Mouse (Mus musculus): Measurements from ENCODE around the gene Apbb2.
A peak's percentile ranks its signal among the peaks of the same experiment; 100 is the strongest.

The Apbb2 gene

DNA sequence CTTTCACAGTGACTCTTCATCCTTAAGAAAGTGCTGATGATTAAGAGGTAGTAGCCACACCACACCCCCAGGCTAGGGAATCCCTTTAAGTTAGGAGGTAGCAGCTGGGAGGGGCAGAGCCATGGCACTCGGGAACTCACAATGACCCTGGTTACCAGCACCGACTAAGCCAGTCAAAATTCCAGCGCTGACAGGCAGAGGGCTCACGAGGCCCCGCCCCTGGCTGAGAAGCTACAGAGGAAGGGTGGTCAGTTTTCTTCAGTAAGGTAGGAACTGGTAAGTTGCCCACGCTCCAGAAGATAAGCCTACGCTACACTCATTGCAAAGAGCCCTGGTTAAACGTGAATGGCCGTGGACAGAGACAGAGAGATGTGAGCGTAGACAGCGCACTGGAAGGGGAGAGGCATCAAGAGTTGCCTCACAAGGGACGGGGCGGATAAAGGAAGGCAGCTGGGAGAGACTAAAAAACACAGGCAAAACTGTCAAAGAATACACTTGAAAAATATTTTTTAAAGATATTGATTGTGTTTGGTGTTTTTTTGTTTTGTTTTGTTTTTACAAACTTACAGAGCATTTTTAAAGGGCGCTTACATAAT, 100.1 kb downstream of the Apbb2 start:
- no peak for DNase-seq (ENCODE audit: low spot score in 2 of 2)

DNA sequence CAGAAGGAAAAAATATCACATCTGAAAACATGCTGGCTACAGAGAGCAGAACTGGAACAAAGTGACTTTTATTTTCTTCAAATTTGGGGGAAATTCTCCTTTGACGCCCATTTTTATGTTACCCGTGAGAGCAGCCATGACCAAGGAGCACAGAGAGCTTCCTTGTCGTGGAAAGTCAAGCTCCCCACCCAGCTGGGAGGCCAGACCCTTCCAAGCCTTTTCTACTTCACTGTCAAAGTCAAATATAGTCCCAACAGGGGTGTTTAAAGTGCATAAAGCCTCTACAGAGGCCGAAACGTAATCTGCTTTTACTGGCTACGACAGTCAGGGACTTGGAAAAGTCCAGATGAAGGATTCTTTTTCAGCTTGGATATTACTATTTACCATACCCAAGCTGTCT, 101.1 kb downstream of the Apbb2 start:
- DNase-seq (ENCODE audit: low spot score in 2 of 2), result no peak

DNA sequence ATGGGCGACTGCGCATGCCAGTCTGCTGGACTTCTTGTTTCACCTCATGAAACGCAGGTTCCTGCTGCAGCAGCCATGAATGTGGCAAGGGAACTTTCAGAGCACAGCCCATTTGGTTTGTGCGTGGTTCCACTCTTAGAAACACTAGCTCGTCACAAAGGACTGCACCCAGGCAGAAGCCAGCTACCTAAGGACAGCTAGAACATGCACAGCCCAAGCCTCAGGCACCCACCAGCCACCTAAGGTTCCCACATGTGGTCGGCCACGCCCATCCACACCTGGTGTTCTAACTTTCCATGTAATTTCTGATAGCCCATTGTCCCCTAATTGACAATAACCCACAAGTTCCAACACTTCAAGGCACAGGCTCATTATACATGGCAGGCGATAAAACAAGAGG, 102.3 kb downstream of the Apbb2 start:
- DNase-seq (ENCODE audit: low spot score in 2 of 2), result no peak

DNA sequence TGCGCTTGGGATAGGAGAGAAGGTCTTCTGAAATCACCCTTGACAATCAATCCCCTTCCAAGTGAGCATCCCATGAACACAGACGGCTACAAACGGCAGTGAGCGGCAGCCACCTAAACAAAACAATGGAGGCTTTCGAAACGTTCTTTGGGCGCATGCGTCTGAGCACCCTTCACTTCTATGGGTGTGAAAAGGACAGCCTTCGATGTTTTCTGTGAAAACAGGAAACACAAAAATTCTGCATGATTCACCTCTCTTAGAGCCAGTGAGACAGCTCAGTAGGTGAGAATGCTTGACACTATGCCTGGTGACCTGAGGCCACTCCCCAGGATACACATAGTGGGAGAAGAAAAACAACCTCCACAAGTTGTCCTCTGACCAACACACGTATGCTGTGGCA, 103.3 kb downstream of the Apbb2 start:
- DNase-seq (ENCODE audit: low spot score in 2 of 2), result no peak

DNA sequence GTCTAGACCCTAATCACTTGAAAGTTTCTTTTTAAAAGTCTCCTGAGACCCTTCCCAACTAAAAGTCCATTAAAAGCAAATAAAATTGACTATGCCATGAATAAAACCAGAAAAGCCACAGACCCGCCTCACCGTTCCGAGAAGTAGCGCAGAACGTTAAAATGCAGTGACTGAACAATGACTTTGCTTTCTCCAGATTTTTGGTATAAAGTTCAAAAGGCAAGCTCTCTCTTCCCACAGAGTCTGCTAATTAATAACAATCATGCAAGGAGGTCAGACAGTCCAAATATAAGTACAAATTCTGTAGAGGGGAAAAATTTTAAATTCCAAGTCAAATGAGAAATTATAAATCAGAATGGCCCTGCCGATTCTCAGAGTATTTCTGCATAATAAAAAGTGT, 103.9 kb downstream of the Apbb2 start:
- no peak for DNase-seq (ENCODE audit: low spot score in 2 of 2)

DNA sequence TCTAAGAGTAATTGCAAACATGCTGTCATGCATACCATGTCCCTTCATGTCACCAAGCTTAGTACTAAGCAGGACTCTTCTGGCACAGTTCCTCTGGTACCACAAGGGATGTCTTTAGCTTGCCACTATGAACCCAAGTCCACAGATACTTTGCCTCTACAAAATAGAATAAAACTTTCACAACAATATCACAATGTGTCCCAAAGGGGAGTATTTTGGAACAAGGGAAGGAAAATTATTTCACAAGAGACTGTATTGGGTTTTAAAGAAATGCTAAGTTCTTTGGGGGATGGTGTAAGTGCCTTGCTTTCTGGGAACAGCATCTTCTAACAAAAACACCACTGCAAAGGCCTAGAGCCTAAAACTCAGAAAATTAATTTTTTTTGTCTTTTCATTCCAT, 105.2 kb downstream of the Apbb2 start:
- DNase-seq (ENCODE audit: low spot score in 2 of 2), result no peak

DNA sequence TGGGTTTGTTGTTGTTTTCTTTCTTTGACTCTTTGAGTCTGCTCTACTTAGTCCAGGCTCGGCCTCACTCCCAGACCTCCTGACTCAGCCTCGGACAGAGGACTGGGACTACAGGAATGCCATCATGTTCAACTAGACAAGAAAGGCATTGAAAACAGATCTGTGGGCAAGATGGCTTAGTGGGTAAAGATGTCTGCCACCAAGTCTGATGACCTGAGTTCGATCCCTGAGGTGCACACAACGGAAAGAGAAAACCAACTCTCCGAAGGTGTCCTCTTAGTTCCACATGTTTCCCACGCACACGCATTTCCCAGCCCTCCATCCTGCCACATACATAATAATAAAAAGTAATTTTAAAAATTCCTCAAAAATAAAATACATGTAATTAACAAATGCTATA, 106.1 kb downstream of the Apbb2 start:
- DNase-seq (ENCODE audit: low spot score in 2 of 2), result no peak

DNA sequence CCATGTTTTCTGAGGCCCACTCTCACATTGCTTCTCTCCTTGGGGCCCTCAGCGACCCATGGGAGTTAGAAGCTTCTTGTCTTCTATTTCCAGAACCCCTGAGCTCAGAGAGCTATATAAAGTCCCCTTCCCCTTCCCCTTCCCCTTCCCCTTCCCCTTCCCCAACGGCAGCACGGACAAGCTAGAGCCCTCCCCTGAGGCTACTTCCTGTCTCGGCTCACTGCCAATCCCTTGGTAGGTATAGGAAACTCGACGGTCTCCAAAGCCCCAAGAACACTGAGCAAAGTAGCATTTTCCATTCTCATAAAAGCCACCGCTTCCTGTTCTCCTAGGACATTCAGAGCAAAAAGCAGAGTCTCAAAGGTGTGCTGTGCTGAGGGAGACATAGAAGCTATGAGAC, 107.9 kb downstream of the Apbb2 start:
- DNase-seq (ENCODE audit: low spot score in 2 of 2), result no peak

DNA sequence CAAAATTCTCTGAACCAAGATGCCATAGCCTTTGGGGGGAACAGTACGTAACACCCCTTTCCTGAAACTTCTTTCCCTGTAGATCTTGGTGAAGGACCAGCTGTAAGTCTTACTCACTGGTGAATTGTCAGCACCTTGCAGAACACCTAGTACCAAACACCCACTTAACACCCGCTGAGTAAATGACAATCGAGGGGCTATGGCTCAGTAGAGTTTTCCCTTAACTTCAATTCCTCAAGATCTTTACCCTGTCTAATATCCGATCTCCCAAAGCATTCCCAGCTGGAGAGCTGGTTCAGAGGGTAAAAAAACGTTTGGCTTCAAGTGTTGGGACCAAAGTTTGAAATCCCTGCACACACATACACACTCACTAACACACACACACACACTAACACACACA, 109.4 kb downstream of the Apbb2 start:
- no peak for DNase-seq (ENCODE audit: low spot score in 2 of 2)

DNA sequence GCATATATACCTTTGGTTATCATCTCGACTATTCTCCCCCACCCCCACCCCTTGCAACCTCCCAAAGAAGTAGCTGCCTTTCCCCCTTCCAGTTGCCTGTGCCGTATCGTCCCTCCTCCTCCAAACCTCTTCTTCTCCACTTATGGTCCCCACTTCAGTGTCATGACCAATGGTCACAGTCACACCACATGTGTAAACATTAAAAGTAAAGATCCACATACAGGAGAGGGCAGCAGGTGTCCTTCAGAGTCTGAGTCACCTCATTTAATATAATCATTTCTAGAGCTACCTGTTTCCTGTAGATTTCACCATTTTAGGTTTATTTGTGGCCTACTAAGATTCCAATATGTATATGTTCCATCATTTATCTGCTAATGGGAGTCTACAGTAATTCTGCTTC, 113.0 kb downstream of the Apbb2 start:
- DNase-seq (ENCODE audit: low spot score in 2 of 2), result no peak

DNA sequence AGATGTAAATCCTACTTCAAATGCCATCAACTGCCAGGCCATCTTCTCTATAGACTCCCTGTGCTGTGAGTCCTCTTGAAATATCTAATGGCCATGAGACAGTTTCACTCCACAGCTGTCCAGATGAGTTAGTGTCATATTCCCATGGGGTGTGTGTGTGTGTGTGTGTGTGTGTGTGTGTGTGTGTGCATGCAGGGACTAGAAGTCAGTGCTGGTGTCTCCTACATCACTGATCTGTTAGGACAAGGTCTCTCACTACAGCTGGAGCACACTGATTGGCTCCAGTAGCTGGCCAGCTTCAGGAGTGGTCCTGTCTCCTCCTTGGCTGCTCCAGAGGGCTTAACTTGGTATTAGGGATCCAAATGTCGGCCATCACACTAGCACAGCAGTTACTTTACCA, 113.5 kb downstream of the Apbb2 start:
- DNase-seq (ENCODE audit: low spot score in 2 of 2), result no peak

DNA sequence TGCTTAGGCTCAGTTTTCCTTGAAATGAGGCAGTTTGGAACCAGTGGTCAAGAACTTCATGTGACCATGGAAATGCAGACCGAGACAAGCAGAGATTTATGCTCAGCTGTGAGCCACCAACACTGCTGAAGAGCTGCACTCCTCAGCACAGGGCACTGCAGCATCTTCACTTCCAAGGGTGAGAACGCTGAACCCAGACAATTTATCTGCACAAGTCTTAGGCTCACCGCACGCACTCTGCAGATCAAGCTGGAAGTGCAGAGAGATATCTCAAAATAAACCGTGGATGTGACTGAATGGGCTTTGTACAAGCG, 114.2 kb downstream of the Apbb2 start:
- no peak for DNase-seq (ENCODE audit: low spot score in 2 of 2)

DNA sequence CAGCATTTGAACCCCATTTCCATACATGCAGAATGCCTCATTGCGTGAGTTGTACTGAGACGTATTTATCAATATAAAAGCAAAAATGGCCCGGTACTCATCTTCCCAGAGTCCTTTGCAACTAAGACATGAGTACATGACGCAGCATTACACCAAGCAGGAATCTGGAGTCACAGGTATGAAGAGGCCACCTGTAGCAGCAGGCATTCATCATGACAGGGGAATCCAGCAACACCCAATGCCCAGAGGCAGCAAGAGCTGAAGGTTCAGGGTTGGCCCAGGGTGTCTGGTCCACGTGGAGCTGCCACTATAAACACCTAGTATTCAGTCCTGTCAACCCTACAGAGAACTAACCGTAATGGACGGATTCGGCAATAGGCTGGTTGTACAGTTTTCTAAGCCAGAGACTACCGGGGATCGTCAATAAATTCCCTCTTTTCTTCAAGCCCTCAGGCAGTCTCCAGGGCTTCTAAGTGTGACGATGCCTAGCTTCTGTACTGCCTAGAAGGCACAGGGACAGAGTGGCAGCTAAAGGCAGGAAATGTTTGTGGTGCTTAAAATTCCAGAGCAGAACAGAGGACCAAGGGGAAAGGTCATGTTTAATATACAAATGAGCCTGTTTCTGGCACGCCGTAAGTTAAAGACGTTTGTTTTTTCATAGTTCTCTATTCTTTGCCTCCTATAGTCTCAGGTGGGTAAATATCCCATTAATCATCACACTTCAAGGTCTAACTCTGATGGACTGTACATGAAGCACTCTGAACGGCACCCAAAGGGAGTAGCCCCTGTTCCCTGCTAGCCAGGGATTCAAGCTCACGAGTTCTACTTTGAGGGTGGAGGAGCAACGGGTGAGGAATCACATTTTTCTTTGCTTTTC, 114.8 kb downstream of the Apbb2 start:
- DNase-seq (ENCODE audit: low spot score in 2 of 2), result peak in 1 of 2 experiments; percentile 9

DNA sequence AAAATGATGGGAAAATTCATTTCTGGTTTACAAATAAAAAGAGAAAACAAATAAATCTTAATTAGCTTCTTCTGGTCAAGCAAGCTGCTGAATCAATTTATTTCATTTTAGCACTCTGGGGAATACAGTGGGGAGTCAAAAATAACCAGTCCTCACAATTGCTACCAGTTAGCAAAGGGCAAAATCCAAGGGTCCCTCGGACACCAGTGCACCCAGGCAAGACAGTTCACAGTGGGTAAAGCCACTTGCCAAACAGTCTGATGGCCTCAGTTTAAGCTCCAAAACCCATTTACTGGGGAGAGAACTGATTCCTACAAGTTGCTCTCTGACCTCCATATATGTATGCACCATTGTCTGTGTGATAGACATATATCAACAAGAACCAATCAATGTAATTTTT, 115.6 kb downstream of the Apbb2 start:
- DNase-seq (ENCODE audit: low spot score in 2 of 2), result no peak

DNA sequence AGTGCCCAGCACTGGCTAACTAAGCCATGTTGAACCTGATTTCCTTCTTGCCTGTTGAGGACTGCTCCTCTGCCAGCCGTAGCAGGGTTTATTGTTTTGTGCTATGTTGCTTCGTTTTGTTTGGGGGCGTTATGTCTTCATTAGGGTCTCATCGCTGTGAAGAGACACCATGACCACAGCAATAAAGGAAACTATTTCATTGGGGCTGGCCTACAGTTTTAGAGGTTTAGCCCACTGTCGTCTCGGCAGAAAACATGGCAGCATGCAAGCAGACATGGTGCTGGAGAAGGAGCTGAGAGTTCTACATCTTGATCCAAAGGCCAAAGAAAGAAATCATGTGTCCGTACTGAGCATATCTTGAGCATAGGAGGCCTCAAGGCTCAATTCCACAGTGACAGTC, 119.0 kb downstream of the Apbb2 start:
- no peak for DNase-seq (ENCODE audit: low spot score in 2 of 2)

DNA sequence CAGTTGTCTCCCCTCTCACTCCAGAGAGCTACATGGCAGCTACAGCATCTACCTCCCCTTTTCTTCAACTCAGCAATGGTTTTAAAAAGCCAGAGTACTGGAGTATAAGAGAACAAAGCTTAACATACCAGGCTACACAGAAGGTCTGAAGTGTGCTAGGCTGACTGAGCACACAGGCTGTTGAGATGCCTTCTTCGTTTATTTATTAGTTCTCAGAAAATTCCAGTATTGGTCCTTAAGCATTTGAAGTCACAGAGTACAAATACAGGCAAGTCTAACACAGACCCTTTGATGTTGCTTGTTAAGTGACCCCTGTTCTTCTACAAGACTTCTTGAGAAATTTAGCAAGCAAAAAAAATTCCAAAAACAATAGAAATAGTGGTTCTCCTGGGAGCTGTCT, 120.4 kb downstream of the Apbb2 start:
- DNase-seq (ENCODE audit: low spot score in 2 of 2), result no peak

DNA sequence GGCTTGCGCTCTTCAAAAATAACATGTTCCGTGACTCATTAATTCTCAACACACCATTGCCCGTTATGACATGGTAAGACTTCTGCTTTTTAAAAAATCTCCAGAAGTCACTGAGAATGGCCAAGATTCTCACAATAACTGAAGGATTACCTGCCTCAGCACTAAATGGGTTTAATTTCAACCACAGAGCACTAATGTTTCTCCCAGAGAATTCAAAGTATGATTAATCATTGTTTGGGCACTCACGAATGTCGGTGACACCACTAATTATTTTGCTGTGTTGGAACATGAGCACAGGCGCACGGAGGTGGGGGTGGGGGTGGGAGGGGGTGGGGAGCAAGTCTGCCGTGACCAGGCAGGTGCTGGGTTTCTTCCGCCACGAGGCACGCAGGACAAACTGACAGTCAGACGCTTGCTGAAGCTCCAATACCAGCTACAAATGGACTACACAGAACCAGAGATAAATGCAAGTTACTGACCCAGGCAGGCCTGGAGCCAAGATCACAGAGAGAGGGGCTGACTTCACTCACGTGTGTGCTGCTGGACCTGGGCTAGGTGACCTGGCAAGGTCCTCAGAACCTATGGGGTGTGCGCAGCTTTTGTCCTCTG, 121.0 kb downstream of the Apbb2 start:
- no peak for DNase-seq (ENCODE audit: low spot score in 2 of 2)

DNA sequence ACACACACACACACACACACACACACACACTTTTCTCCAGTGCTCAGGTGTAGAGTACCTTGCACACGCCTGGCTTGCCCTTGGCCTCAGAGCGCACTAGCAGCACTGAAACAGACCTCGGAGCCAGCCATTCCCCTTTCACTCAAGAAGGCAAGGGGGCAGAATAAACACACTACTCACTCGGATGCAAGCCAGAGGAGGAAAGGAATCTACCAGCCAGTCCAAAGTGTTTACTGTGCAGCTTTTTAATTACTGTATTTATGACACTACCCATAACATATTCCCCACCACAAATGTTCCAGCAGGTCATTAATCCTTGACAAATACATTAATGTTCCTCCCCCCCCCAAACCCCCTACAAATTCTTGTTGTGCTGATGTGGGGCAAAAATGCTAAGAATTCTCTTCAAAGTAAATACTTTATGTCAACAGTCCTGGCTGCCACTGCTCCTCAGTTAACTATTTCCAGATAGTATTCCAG, 121.7 kb downstream of the Apbb2 start:
- no peak for DNase-seq (ENCODE audit: low spot score in 2 of 2)

DNA sequence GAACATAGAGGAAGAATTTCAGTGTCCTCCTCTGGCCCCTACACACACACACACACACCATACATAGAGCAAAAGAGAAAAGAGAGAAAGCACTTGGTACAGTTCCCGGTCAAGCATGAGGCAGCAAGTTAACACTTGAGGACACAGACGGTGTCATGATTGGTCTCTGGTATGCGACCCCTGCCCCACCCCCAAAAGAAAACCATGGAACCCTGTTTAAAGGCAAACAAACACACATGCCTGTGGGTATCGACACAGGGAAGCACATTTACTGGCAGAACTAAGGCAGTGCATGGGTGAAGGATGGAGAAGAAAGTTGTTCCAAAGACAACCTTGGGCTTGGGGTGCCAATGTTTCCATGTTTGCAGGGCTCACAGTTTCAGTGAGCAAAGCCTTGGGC, 123.9 kb downstream of the Apbb2 start:
- no peak for DNase-seq (ENCODE audit: low spot score in 2 of 2)

DNA sequence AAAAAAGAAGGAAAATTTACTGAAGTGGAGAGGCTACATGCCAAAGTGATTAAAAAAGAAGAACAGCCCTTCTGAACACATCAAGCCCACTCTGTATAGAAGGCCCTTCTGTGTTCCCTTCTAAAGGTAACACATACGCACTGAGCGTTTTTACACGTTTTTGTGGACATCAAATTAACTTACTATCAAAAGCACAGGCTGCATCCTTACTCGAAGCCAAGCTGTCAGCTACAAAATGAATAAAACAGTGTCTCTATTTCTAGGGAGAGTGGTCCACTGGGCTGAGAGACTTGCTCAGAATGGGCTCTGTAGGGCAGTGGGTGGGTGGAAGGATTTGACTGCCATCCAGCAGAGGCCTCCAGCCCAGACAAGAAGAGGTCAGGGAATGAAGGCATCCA, 126.0 kb downstream of the Apbb2 start:
- DNase-seq (ENCODE audit: low spot score in 2 of 2), result no peak

DNA sequence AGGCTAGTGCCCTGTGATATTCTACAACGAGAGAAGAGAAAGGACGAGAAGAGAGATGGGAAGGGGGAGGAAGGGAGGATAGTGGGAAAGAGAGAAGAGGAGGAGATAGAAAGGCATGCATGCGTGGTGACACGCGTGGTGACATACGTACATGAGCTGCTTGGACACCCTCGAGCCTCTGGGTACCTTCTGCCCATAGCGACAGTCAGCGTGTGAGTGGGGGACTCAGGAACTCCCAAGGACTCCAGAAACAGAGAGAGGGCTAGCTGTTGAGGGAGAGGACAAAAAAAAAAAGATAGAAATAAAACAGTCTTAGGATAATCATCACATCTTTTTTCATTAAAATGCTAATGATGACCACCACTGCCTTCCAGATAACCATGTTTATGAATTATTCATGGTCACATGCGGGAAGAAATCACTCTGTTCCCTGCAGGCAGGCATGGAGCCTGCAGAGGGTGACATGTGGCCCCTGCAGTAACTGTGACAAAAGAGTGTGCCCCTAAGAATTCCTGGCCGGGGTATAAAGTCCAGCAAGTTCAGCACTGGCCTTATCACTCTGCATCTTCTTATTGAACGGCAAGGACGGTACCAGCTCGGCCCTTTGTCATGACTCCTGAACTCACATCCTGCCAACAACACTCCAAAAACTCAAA, 126.5 kb downstream of the Apbb2 start:
- DNase-seq (ENCODE audit: low spot score in 2 of 2), result no peak

DNA sequence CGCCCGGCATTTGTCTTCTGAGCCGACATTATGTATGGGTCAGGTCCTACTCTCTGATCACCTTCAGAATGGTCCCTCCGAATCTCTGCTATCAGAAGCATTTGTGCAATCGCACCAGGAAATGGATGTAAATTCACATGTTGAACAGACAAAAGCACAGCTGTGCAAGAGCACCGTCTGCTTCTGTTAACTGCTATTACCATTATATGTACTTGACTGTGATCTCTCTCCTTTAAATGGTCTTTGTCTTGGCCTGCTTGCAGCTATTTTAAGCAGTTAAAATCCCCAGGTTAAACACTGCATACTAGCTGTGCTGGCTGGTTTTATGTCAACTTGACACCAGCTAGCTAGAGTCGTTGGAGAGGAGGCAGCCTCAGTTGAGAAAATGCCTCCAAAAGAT, 132.6 kb downstream of the Apbb2 start:
- DNase-seq (ENCODE audit: low spot score in 2 of 2), result no peak

DNA sequence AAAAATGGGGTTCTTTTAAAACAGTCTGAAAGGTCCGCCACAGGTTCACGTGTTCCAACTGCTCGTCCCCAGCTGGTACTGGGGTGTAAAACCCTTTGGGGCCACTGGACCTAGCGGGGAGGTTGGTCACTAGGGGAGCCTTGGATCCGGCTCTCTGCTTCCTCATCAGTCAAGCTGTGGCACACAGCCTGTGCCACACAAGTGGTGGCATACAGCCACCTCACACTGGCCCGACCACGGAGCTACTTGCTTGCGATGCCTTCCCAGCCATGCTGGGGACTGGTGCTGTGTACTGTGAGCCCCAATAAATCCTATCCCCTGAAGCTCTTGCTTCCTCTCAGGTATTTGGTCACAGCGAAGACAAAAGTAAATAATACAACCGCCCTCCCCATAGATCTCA, 142.3 kb downstream of the Apbb2 start:
- DNase-seq (ENCODE audit: low spot score in 2 of 2), result no peak
